Mouse (Mus musculus): Measurements from ENCODE around the gene Gm26566. TPM values are rescaled to one million over a fixed set of nuclear protein-coding genes. Genes with fewer than 3 reads are reported as not detected.
A peak's percentile ranks its signal among the peaks of the same experiment; 100 is the strongest.
"Not testable (repeated sequence)": the region's sequence is repeated elsewhere in the genome, so short reads cannot be mapped to it uniquely, and the experiment has no call there.

Gm26566 gene
- polyA plus RNA-seq, 1 experiment from 2014 or later: 1.3 TPM

DNA sequence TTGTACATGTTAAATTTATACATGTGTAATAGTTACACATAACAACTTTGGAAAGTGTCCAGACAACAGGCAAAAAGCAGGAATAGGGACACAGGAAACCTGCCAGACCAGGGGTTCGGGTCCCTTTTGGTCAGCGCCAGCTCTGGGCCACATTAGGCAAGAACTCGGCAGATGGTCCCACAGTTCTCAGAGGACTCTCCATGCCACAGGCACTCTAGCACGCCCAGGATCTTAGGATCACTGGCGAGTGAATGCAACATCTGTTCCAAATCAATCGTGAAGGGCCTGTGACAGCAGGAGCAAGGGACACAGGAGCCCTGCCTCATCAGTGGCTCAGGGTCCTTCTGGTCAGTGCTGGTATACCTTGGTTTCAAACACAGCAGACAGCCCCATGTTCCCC lies 28.3 kb downstream of the Gm26566 start:
- 65% methylated on average over 6 of the region's 6 CpGs for WGBS
- Histone ChIP-seq H3K9me3 (replicated peaks; ENCODE audit: control insufficient read depth, low read length, poor library complexity, severe bottlenecking) (no peaks in the 10 kb centered on the region), H3K9ac (ENCODE audit: low read depth, low read length) (no peak overlapping the region), H3K27ac (ENCODE audit: low read length) (no peak overlapping the region), H3K4me3 (ENCODE audit: low read depth, low read length) (no peak overlapping the region), H3K4me1 (ENCODE audit: control insufficient read depth, insufficient read depth, low read length) (no peaks in the 10 kb centered on the region), H3K4me2 (ENCODE audit: low read length) (no peak overlapping the region), H3K27me3 (ENCODE audit: control insufficient read depth, insufficient read depth, low read depth, low read length) (no peaks in the 10 kb centered on the region), H3K36me3 (ENCODE audit: control insufficient read depth, insufficient read depth, low read length) (no peaks in the 10 kb centered on the region)
- ATAC-seq: no peak

DNA sequence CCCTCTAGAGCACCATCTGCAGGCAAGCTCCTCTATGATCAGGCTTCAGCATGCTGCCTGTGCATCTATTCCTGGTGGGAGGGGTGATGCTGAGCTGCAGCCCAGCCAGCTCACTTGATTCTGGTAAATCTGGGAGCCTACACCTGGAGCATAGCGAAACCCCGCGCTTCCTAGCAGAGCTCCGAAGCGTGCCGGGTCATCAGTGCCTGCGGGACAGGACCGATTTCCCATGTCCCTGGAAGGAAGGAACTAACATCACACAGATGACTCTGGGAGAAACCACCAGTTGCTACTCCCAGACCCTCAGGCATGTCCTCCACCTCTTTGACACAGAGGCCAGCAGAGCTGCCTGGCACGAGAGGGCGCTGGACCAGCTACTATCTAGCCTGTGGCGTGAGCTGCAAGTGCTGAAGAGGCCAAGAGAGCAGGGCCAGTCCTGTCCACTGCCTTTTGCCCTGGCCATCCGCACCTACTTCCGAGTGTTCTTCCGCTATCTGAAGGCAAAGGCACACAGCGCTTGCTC lies 33.3 kb downstream of the Gm26566 start, which contains the start of gene Gm13271:
TSS of gene Gm13271 (plus strand) at position 51 of the 523 bp plus-strand sequence.
- not testable (repeated sequence) for H3K27me3 ChIP-seq (ENCODE audit: control insufficient read depth, insufficient read depth, low read depth, low read length); ATAC-seq
- WGBS: 77% methylated on average over 13 of the region's 15 CpGs

DNA sequence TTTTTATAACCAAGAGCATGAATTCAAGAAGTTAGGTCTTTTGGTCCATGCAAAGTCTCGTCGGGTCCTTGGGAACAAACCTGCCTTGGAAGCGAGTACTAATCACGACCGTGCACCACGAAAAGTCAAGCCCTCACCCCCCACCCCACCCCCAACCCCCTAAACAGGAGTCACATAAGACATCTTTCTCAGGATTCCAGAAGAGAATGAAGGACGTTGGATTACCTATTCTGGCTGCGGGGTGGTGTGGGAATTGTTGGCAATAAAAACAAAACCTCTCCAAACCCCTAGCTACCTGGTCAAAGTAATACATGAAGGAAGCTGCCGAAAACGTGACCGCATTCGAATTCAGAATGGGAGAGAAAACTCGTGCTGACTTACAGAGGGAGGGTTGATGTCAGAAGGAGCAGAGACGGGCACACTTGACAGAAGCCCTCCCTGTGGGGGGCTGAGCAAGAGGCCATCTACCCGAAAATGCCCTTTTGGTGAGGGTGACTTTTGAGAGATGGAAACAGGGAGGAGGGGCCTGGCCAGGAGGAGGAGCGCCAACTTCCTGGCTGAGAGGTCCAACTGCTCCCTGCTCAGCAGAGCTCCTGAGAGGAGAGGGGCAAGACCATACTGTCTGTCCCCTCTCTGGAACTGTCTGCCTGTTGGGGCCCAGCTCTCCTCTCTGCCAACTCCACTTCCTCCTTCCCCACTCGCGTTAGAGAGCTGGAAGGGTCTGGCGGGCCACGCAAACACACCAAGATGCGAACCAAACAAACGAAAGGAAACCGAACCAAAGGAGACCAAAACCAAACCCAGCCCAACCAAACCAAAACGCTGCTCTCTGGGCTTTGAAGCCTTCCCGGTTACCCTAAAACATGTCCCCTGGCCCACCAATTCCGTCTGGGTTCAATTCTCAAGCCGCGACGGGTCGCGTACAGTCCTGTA lies 35.2 kb downstream of the Gm26566 start:
- Histone ChIP-seq H3K27ac (ENCODE audit: low read length) (peak overlapping the region; percentile 55; the same call in 1 of the 2 replicates), H3K4me3 (ENCODE audit: low read depth, low read length) (peak overlapping the region; percentile 41), H3K4me2 (ENCODE audit: low read length) (peak overlapping the region; percentile 74), H3K9ac (ENCODE audit: low read depth, low read length) (peak overlapping the region; percentile 45; the same call in 1 of the 2 replicates)
- not testable (repeated sequence) for H3K27me3 ChIP-seq (ENCODE audit: control insufficient read depth, insufficient read depth, low read depth, low read length); H3K4me1 ChIP-seq (ENCODE audit: control insufficient read depth, insufficient read depth, low read length); ATAC-seq; H3K9me3 ChIP-seq (replicated peaks; ENCODE audit: control insufficient read depth, low read length, poor library complexity, severe bottlenecking); H3K36me3 ChIP-seq (ENCODE audit: control insufficient read depth, insufficient read depth, low read length)
- WGBS: 11% methylated on average over 28 of the region's 31 CpGs

More for the DNA sequence above, 33.3 kb downstream of the Gm26566 start, which contains the start of gene Gm13271:
- H3K27ac ChIP-seq (ENCODE audit: low read length); H3K36me3 ChIP-seq (ENCODE audit: control insufficient read depth, insufficient read depth, low read length); H3K9me3 ChIP-seq (replicated peaks; ENCODE audit: control insufficient read depth, low read length, poor library complexity, severe bottlenecking); H3K4me2 ChIP-seq (ENCODE audit: low read length); H3K4me1 ChIP-seq (ENCODE audit: control insufficient read depth, insufficient read depth, low read length); H3K9ac ChIP-seq (ENCODE audit: low read depth, low read length); H3K4me3 ChIP-seq (ENCODE audit: low read depth, low read length): not testable (repeated sequence)

DNA sequence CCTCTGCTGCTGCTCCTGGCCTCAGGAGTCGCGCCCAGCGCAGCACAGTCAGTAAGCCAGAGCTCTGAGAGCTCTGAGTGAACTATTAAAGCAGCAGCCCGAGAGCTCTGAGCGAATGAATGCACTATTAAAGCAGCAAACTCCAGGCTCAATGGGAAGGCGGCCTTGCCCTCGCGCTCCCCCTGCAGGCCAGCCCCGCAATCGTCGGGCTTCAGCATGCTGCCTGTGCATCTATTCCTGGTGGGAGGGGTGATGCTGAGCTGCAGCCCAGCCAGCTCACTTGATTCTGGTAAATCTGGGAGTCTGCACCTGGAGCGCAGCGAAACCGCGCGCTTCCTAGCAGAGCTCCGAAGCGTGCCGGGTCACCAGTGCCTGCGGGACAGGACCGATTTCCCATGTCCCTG lies 36.0 kb downstream of the Gm26566 start:
- 0% methylated on average over 21 of the region's 21 CpGs for WGBS
- not testable (repeated sequence) for H3K36me3 ChIP-seq (ENCODE audit: control insufficient read depth, insufficient read depth, low read length); H3K9me3 ChIP-seq (replicated peaks; ENCODE audit: control insufficient read depth, low read length, poor library complexity, severe bottlenecking); H3K4me1 ChIP-seq (ENCODE audit: control insufficient read depth, insufficient read depth, low read length); H3K27me3 ChIP-seq (ENCODE audit: control insufficient read depth, insufficient read depth, low read depth, low read length)
- ATAC-seq: peak; percentile 100
- H3K27ac ChIP-seq (ENCODE audit: low read length): peak overlapping the region; percentile 55; the same call in 1 of the 2 replicates
- peak overlapping the region; percentile 41 for H3K4me3 ChIP-seq (ENCODE audit: low read depth, low read length)
- peak overlapping the region; percentile 45; the same call in 1 of the 2 replicates for H3K9ac ChIP-seq (ENCODE audit: low read depth, low read length)
- peak overlapping the region; percentile 74 for H3K4me2 ChIP-seq (ENCODE audit: low read length)

DNA sequence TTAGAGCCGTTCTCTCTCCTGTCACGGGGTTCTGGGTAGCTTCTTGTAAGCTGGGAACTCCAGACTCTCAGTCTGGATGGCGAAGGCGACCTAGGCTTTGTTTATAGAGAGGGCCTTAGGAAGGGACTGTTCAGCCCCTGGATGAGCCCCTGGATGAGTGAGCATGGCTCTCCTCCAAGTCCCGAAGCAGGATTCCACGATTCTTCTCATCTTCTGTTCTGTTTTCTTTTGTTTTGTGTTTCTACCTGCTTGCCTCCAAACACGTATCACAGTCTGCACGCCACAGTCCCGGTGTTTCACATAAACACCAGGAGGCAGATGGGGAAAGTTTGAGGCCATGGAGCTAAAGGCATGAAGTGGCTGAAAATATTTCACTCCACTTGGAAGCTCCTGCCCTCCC lies 37.1 kb downstream of the Gm26566 start:
- not testable (repeated sequence) for H3K27ac ChIP-seq (ENCODE audit: low read length); H3K36me3 ChIP-seq (ENCODE audit: control insufficient read depth, insufficient read depth, low read length); H3K9ac ChIP-seq (ENCODE audit: low read depth, low read length); H3K4me3 ChIP-seq (ENCODE audit: low read depth, low read length); ATAC-seq; H3K4me1 ChIP-seq (ENCODE audit: control insufficient read depth, insufficient read depth, low read length); H3K4me2 ChIP-seq (ENCODE audit: low read length); H3K9me3 ChIP-seq (replicated peaks; ENCODE audit: control insufficient read depth, low read length, poor library complexity, severe bottlenecking); H3K27me3 ChIP-seq (ENCODE audit: control insufficient read depth, insufficient read depth, low read depth, low read length)
- 90% methylated on average over 9 of the region's 9 CpGs for WGBS

DNA sequence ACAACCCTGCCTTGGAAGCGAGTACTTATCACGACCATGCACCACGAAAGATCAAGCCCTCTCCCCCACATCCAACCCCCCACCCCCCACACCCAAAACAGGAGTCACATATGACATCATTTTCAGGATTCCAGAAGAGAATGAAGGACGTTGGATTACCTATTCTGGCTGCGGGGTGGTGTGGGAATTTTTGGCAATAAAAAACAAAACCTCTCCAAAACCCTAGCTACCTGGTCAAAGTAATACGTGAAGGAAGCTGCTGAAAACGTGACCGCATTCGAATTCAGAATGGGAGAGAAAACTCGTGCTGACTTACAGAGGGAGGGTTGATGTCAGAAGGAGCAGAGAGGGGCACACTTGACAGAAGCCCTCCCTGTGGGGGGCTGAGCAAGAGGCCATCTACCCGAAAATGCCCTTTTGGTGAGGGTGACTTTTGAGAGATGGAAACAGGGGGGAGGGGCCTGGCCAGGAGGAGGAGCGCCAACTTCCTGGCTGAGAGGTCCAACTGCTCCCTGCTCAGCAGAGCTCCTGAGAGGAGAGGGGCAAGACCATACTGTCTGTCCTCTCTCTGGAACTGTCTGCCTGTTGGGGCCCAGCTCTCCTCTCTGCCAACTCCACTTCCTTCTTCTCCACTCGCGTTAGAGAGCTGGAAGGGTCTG lies 38.1 kb downstream of the Gm26566 start, which contains the start of gene Gm13283:
TSS of gene Gm13283 (plus strand) at position 510 of the 659 bp plus-strand sequence.
- not testable (repeated sequence) for H3K9me3 ChIP-seq (replicated peaks; ENCODE audit: control insufficient read depth, low read length, poor library complexity, severe bottlenecking); H3K27ac ChIP-seq (ENCODE audit: low read length); H3K27me3 ChIP-seq (ENCODE audit: control insufficient read depth, insufficient read depth, low read depth, low read length); H3K4me1 ChIP-seq (ENCODE audit: control insufficient read depth, insufficient read depth, low read length); H3K36me3 ChIP-seq (ENCODE audit: control insufficient read depth, insufficient read depth, low read length); ATAC-seq; H3K9ac ChIP-seq (ENCODE audit: low read depth, low read length)
- H3K4me2 ChIP-seq (ENCODE audit: low read length): peak within 1 kb of the TSS; percentile 60
- H3K4me3 ChIP-seq (ENCODE audit: low read depth, low read length): peak within 1 kb of the TSS; percentile 32
- 36% methylated on average over 6 of the region's 14 CpGs for WGBS

DNA sequence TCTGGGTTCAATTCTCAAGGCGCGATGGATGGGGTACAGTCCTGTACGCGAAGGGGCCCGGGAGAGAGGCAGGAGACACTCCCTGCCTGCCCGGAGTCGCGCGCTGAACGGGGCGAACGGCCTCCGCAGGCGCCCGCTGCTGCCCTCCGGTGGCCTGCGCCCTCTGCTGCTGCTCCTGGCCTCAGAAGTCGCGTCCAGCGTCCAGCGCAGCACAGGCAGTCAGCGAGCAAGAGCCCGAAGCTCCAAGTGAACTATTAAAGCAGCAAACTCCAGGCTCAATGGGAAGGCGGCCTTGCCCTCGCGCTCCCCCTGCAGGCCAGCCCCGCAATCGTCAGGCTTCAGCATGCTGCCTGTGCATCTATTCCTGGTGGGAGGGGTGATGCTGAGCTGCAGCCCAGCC lies 38.8 kb downstream of the Gm26566 start:
- not testable (repeated sequence) for H3K27me3 ChIP-seq (ENCODE audit: control insufficient read depth, insufficient read depth, low read depth, low read length); ATAC-seq; H3K36me3 ChIP-seq (ENCODE audit: control insufficient read depth, insufficient read depth, low read length); H3K27ac ChIP-seq (ENCODE audit: low read length); H3K9ac ChIP-seq (ENCODE audit: low read depth, low read length); H3K9me3 ChIP-seq (replicated peaks; ENCODE audit: control insufficient read depth, low read length, poor library complexity, severe bottlenecking); H3K4me1 ChIP-seq (ENCODE audit: control insufficient read depth, insufficient read depth, low read length)
- Histone ChIP-seq H3K4me2 (ENCODE audit: low read length) (peak overlapping the region; percentile 60), H3K4me3 (ENCODE audit: low read depth, low read length) (peak overlapping the region; percentile 32)
- 0% methylated on average over 12 of the region's 28 CpGs for WGBS

DNA sequence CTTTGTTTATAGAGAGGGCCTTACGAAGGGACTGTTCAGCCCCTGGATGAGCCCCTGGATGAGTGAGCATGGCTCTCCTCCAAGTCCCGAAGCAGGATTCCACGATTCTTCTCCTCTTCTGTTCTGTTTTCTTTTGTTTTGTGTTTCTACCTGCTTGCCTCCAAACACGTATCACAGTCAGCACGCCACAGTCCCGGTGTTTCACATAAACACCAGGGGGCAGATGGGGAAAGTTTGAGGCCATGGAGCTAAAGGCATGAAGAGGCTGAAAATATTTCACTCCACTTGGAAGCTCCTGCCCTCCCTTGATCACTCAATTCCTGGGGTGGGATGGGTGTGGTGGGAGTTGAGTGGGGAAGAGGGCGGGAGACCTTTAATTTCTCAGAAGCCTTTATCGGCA lies 40.2 kb downstream of the Gm26566 start:
- not testable (repeated sequence) for H3K36me3 ChIP-seq (ENCODE audit: control insufficient read depth, insufficient read depth, low read length); H3K27ac ChIP-seq (ENCODE audit: low read length); H3K4me1 ChIP-seq (ENCODE audit: control insufficient read depth, insufficient read depth, low read length); H3K4me3 ChIP-seq (ENCODE audit: low read depth, low read length); H3K27me3 ChIP-seq (ENCODE audit: control insufficient read depth, insufficient read depth, low read depth, low read length); H3K9ac ChIP-seq (ENCODE audit: low read depth, low read length); H3K9me3 ChIP-seq (replicated peaks; ENCODE audit: control insufficient read depth, low read length, poor library complexity, severe bottlenecking); H3K4me2 ChIP-seq (ENCODE audit: low read length); ATAC-seq
- 65% methylated on average over 6 of the region's 8 CpGs for WGBS

DNA sequence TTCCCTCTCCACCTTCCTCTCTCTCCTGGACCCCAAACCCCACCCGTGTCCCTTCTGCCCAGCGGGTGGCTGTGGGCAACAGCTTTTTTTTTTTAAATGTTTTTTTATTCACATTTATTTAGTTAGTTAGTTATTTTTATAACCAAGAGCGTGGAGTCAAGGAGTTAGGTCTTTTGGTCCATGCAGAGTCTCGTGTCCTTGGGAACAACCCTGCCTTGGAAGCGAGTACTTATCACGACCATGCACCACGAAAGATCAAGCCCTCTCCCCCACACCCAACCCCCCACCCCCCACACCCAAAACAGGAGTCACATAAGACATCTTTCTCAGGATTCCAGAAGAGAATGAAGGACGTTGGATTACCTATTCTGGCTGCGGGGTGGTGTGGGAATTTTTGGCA lies 40.7 kb downstream of the Gm26566 start:
- H3K4me1 ChIP-seq (ENCODE audit: control insufficient read depth, insufficient read depth, low read length); ATAC-seq; H3K4me3 ChIP-seq (ENCODE audit: low read depth, low read length); H3K4me2 ChIP-seq (ENCODE audit: low read length); H3K27me3 ChIP-seq (ENCODE audit: control insufficient read depth, insufficient read depth, low read depth, low read length); H3K9me3 ChIP-seq (replicated peaks; ENCODE audit: control insufficient read depth, low read length, poor library complexity, severe bottlenecking); H3K9ac ChIP-seq (ENCODE audit: low read depth, low read length); H3K36me3 ChIP-seq (ENCODE audit: control insufficient read depth, insufficient read depth, low read length); H3K27ac ChIP-seq (ENCODE audit: low read length): not testable (repeated sequence)
- WGBS: 59% methylated on average over 7 of the region's 9 CpGs
